Mouse (Mus musculus): ENCODE measurements around the gene Mrps15. TPM values are rescaled to one million over a fixed set of nuclear protein-coding genes. Genes with fewer than 3 reads are reported as not detected.
A peak's percentile ranks its signal among the peaks of the same experiment; 100 is the strongest.

The Mrps15 gene
- polyA plus RNA-seq (2015; fragmentation: Nextera tagmentation; extraction: Ambion mirVana): 118 and 143 TPM in 2 replicates

GRCm38 (mm10) chr4:126046851-126047585 is at the start of gene Mrps15:
Gene Mrps15 (plus strand): TSS chr4:126046925.
- DNase-seq (ENCODE audit: low spot score): peak; percentile 76

GRCm38 (mm10) chr4:125997826-125998225 is 48.9 kb upstream of the Mrps15 start:
- no peak for DNase-seq (ENCODE audit: low spot score)

GRCm38 (mm10) chr4:126001311-126002199 is 45.2 kb upstream of the Mrps15 start:
- no peak for DNase-seq (ENCODE audit: low spot score)

GRCm38 (mm10) chr4:126017676-126018332 is 28.9 kb upstream of the Mrps15 start:
- DNase-seq (ENCODE audit: low spot score): no peak

- DNase-seq (ENCODE audit: low spot score): no peak
These were observed 27.7 kb upstream of the Mrps15 start for GRCm38 (mm10) chr4:126018966-126019538.

GRCm38 (mm10) chr4:126024303-126024900 is 22.3 kb upstream of the Mrps15 start, which contains the start of gene Csf3r:
Gene Csf3r (plus strand): TSS chr4:126024550.
- DNase-seq (ENCODE audit: low spot score): no peak

GRCm38 (mm10) chr4:126025801-126026200 is 20.9 kb upstream of the Mrps15 start:
- no peak for DNase-seq (ENCODE audit: low spot score)

- DNase-seq (ENCODE audit: low spot score): no peak
These were observed 18.7 kb upstream of the Mrps15 start for GRCm38 (mm10) chr4:126027980-126028379.

- DNase-seq (ENCODE audit: low spot score): no peak
These were observed 17.7 kb upstream of the Mrps15 start for GRCm38 (mm10) chr4:126029042-126029441.

GRCm38 (mm10) chr4:126030705-126031104 is 16.0 kb upstream of the Mrps15 start:
- DNase-seq (ENCODE audit: low spot score): no peak

- no peak for DNase-seq (ENCODE audit: low spot score)
These were observed 11.3 kb upstream of the Mrps15 start for GRCm38 (mm10) chr4:126035413-126035812.

- no peak for DNase-seq (ENCODE audit: low spot score)
These were observed 4.9 kb downstream of the Mrps15 start for GRCm38 (mm10) chr4:126051617-126052016.

- no peak for DNase-seq (ENCODE audit: low spot score)
These were observed 10.7 kb downstream of the Mrps15 start for GRCm38 (mm10) chr4:126057207-126058133.

GRCm38 (mm10) chr4:126058134-126058996 is 11.6 kb downstream of the Mrps15 start, which contains the start of gene Oscp1:
Gene Oscp1 (plus strand): TSS chr4:126058565.
- DNase-seq (ENCODE audit: low spot score): peak; percentile 94

- DNase-seq (ENCODE audit: low spot score): no peak
These were observed 12.3 kb downstream of the Mrps15 start for GRCm38 (mm10) chr4:126058997-126059362.

- DNase-seq (ENCODE audit: low spot score): no peak
These were observed 16.1 kb downstream of the Mrps15 start for GRCm38 (mm10) chr4:126062856-126063255.

GRCm38 (mm10) chr4:126065241-126065640 is 18.5 kb downstream of the Mrps15 start:
- DNase-seq (ENCODE audit: low spot score): no peak

- DNase-seq (ENCODE audit: low spot score): no peak
These were observed 20.8 kb downstream of the Mrps15 start for GRCm38 (mm10) chr4:126067401-126068077.

All from thymus, postnatal 0 days (tissue).